Mouse (Mus musculus): ENCODE data around the gene Zfp248. TPM values are rescaled to one million over a fixed set of nuclear protein-coding genes. Genes with fewer than 3 reads are reported as not detected.

The Zfp248 gene
- total and polyA plus RNA-seq, 3 experiments = 2.8 to 3.0 TPM; not detected in 1

- Histone ChIP-seq H3K9ac (ENCODE audit: control insufficient read depth, low read depth, low read length, poor library complexity, severe bottlenecking) (peak overlapping the region; percentile 80), H3K36me3 (ENCODE audit: control insufficient read depth in 1 of 2, insufficient read depth in 2 of 2, low read length in 2 of 2) (no peaks in the 10 kb centered on the region), H3K27me3 (ENCODE audit: control insufficient read depth in 1 of 2, insufficient read depth in 2 of 2, low read length in 2 of 2) (no peaks in the 10 kb centered on the region), H3K79me2 (ENCODE audit: control insufficient read depth, insufficient read depth, low read length, poor library complexity) (no peaks in the 10 kb centered on the region; the same call in 1 of the 2 replicates), H3K4me1 (ENCODE audit: control insufficient read depth in 1 of 2, insufficient read depth in 2 of 2, low read length in 2 of 2) (peaks cover 0 to 2% of the 10 kb centered on the region in 2 experiments; a peak in 1 of 4 replicates), H3K9me3 (replicated peaks; ENCODE audit: insufficient read depth, low read length) (no peaks in the 10 kb centered on the region), H3K4me3 (ENCODE audit: control insufficient read depth in 1 of 2, insufficient read depth in 1 of 2, low read depth in 2 of 2, low read length in 2 of 2) (peak overlapping the region; percentile 31 to 84), H3K27ac (ENCODE audit: control insufficient read depth, low read depth, low read length) (no peak overlapping the region)
- TF ChIP-seq MAZ (IDR thresholded peaks at IDR 0.05; ENCODE audit: low read depth, low read length) = no peak
- TF ChIP-seq NELFE (IDR thresholded peaks at IDR 0.05; ENCODE audit: low read depth, low read length) = no peak
- no peak for TF ChIP-seq ETS1 (IDR thresholded peaks at IDR 0.05; ENCODE audit: low read depth, low read length)
- TF ChIP-seq MEF2A (IDR thresholded peaks at IDR 0.05; ENCODE audit: extremely low read depth, insufficient replicate concordance, low read depth, low read length, poor library complexity, severe bottlenecking) = no peak
- TF ChIP-seq ZMIZ1 (IDR thresholded peaks at IDR 0.05; ENCODE audit: low read depth, low read length) = no peak
- TF ChIP-seq TBP (IDR thresholded peaks at IDR 0.05; ENCODE audit: low read depth, low read length) = no peak
- TF ChIP-seq ZKSCAN1 (IDR thresholded peaks at IDR 0.05; ENCODE audit: low read depth, low read length) = no peak
- no peak for TF ChIP-seq USF1 (IDR thresholded peaks at IDR 0.05; ENCODE audit: low read depth, low read length)
- TF ChIP-seq KAT2A (conservative IDR thresholded peaks at IDR 0.05; ENCODE audit: low read depth, low read length) = no peak
- no peak for TF ChIP-seq TCF12 (IDR thresholded peaks at IDR 0.05; ENCODE audit: low read depth, low read length)
- TF ChIP-seq POLR2A (IDR thresholded peaks at IDR 0.05; ENCODE audit: control insufficient read depth in 1 of 2, insufficient read depth in 1 of 2, low read depth in 1 of 2, low read length in 2 of 2, poor library complexity in 1 of 2) = no peak
- TF ChIP-seq USF2 (IDR thresholded peaks at IDR 0.05; ENCODE audit: borderline replicate concordance in 1 of 2, insufficient read depth in 1 of 2, low read depth in 1 of 2, low read length in 2 of 2) = no peak
- TF ChIP-seq BHLHE40 (IDR thresholded peaks at IDR 0.05; ENCODE audit: borderline replicate concordance, low read depth, low read length) = no peak
- TF ChIP-seq MAFK (IDR thresholded peaks at IDR 0.05; ENCODE audit: borderline replicate concordance, low read depth, low read length) = no peak
- no peak for TF ChIP-seq ZC3H11A (IDR thresholded peaks at IDR 0.05; ENCODE audit: low read depth, low read length)
- TF ChIP-seq CTCF (IDR thresholded peaks at IDR 0.05 in 2 of 3, conservative IDR thresholded peaks at IDR 0.05 in 1 of 3; ENCODE audit: control insufficient read depth in 1 of 3, insufficient read depth in 1 of 3, low read depth in 2 of 3, low read length in 3 of 3, poor library complexity in 1 of 3, severe bottlenecking in 1 of 3) = no peak
- DNase-seq (ENCODE audit: low read depth, low spot score) = peak; percentile 20
Observed at GRCm38 (mm10) chr6:118477875-118478785, 22.8 kb upstream of the Zfp248 start.

GRCm38 (mm10) chr6:118462069-118462705 lies 6.9 kb upstream of the Zfp248 start:
- TF ChIP-seq MAFK (IDR thresholded peaks at IDR 0.05; ENCODE audit: borderline replicate concordance, low read depth, low read length) = peak; percentile 93
- TF ChIP-seq RCOR1 (IDR thresholded peaks at IDR 0.05; ENCODE audit: low read depth, low read length) = no peak
- no peak overlapping the region for H3K27ac ChIP-seq (ENCODE audit: control insufficient read depth, low read depth, low read length)
- no peaks in the 10 kb centered on the region for H3K36me3 ChIP-seq (ENCODE audit: control insufficient read depth in 1 of 2, insufficient read depth in 2 of 2, low read length in 2 of 2)
- H3K27me3 ChIP-seq (ENCODE audit: control insufficient read depth in 1 of 2, insufficient read depth in 2 of 2, low read length in 2 of 2) = no peaks in the 10 kb centered on the region
- H3K4me3 ChIP-seq (ENCODE audit: control insufficient read depth in 1 of 2, insufficient read depth in 1 of 2, low read depth in 2 of 2, low read length in 2 of 2) = no peak overlapping the region
- no peaks in the 10 kb centered on the region for H3K4me1 ChIP-seq (ENCODE audit: control insufficient read depth in 1 of 2, insufficient read depth in 2 of 2, low read length in 2 of 2)
- no peak for DNase-seq (ENCODE audit: low read depth, low spot score)
- H3K79me2 ChIP-seq (ENCODE audit: control insufficient read depth, insufficient read depth, low read length, poor library complexity) = no peaks in the 10 kb centered on the region
- no peaks in the 10 kb centered on the region for H3K9me3 ChIP-seq (replicated peaks; ENCODE audit: insufficient read depth, low read length)
- H3K9ac ChIP-seq (ENCODE audit: control insufficient read depth, low read depth, low read length, poor library complexity, severe bottlenecking) = no peak overlapping the region
